Mouse (Mus musculus): ENCODE data around the gene Sdhaf1. TPM values are rescaled to one million over a fixed set of nuclear protein-coding genes. Genes with fewer than 3 reads are reported as not detected.
A peak's percentile ranks its signal among the peaks of the same experiment; 100 is the strongest.

Gene Sdhaf1
- polyA plus RNA-seq, 1 experiment from 2014 or later: 20.6 TPM

- no peak overlapping the region for H3K9ac ChIP-seq (ENCODE audit: low read depth, low read length)
- no peaks in the 10 kb centered on the region for H3K9me3 ChIP-seq (ENCODE audit: control insufficient read depth, low read length)
- no peaks in the 10 kb centered on the region for H3K4me1 ChIP-seq (ENCODE audit: control insufficient read depth, insufficient read depth, low read length)
- H3K36me3 ChIP-seq (ENCODE audit: control insufficient read depth, insufficient read depth, low read length): no peaks in the 10 kb centered on the region
- H3K27ac ChIP-seq (ENCODE audit: low read depth, low read length): no peak overlapping the region
- ATAC-seq (ENCODE audit: low FRiP score, low TSS enrichment): no peak
- no peak overlapping the region for H3K4me3 ChIP-seq (ENCODE audit: low read length)
- 69% methylated on average over 18 of the region's 18 CpGs for WGBS
- H3K4me2 ChIP-seq (replicated peaks; ENCODE audit: low read depth, low read length): no peak overlapping the region
- H3K27me3 ChIP-seq (ENCODE audit: control insufficient read depth, insufficient read depth, low read length): peaks cover 13% of the 10 kb centered on the region; the same call in 1 of the 2 replicates
Measured at GRCm38 (mm10) chr7:30332622-30333259, 9.0 kb upstream of the Sdhaf1 start.

GRCm38 (mm10) chr7:30331887-30332286, 8.2 kb upstream of the Sdhaf1 start:
- H3K4me2 ChIP-seq (replicated peaks; ENCODE audit: low read depth, low read length): 0 out of 2 replicates have a peak overlapping the region, but pooled peaks have one; percentile 25
- peak; percentile 81 for ATAC-seq (ENCODE audit: low FRiP score, low TSS enrichment)

GRCm38 (mm10) chr7:30328379-30328778, 4.7 kb upstream of the Sdhaf1 start:
- peaks cover 6% of the 10 kb centered on the region; the same call in 1 of the 2 replicates for H3K4me1 ChIP-seq (ENCODE audit: control insufficient read depth, insufficient read depth, low read length)
- 35% methylated on average over 10 of the region's 10 CpGs for WGBS

More at GRCm38 (mm10) chr7:30331887-30332286, 8.2 kb upstream of the Sdhaf1 start:
- 10% methylated on average over 13 of the region's 13 CpGs for WGBS
- no peak overlapping the region for H3K9ac ChIP-seq (ENCODE audit: low read depth, low read length)
- H3K27ac ChIP-seq (ENCODE audit: low read depth, low read length): no peak overlapping the region
- H3K4me3 ChIP-seq (ENCODE audit: low read length): no peak overlapping the region
- H3K36me3 ChIP-seq (ENCODE audit: control insufficient read depth, insufficient read depth, low read length): no peaks in the 10 kb centered on the region
- H3K4me1 ChIP-seq (ENCODE audit: control insufficient read depth, insufficient read depth, low read length): peaks cover 6% of the 10 kb centered on the region; the same call in 1 of the 2 replicates
- no peaks in the 10 kb centered on the region for H3K9me3 ChIP-seq (ENCODE audit: control insufficient read depth, low read length)
- peaks cover 13% of the 10 kb centered on the region; the same call in 1 of the 2 replicates for H3K27me3 ChIP-seq (ENCODE audit: control insufficient read depth, insufficient read depth, low read length)

GRCm38 (mm10) chr7:30327140-30327539, 3.4 kb upstream of the Sdhaf1 start:
- 0 out of 2 replicates have a peak overlapping the region, but pooled peaks have one; percentile 17 for H3K27ac ChIP-seq (ENCODE audit: low read depth, low read length)
- H3K27me3 ChIP-seq (ENCODE audit: control insufficient read depth, insufficient read depth, low read length): no peaks in the 10 kb centered on the region
- peak; percentile 43 for ATAC-seq (ENCODE audit: low FRiP score, low TSS enrichment)
- peaks cover 3% of the 10 kb centered on the region; the same call in 1 of the 2 replicates for H3K9me3 ChIP-seq (ENCODE audit: control insufficient read depth, low read length)
- H3K4me1 ChIP-seq (ENCODE audit: control insufficient read depth, insufficient read depth, low read length): peaks cover 11% of the 10 kb centered on the region; the same call in 1 of the 2 replicates
- WGBS: 32% methylated on average over 15 of the region's 15 CpGs
- no peak overlapping the region for H3K4me3 ChIP-seq (ENCODE audit: low read length)
- no peaks in the 10 kb centered on the region for H3K36me3 ChIP-seq (ENCODE audit: control insufficient read depth, insufficient read depth, low read length)
- H3K9ac ChIP-seq (ENCODE audit: low read depth, low read length): no peak overlapping the region
- H3K4me2 ChIP-seq (replicated peaks; ENCODE audit: low read depth, low read length): no peak overlapping the region

More at GRCm38 (mm10) chr7:30328379-30328778, 4.7 kb upstream of the Sdhaf1 start:
- no peak overlapping the region for H3K4me2 ChIP-seq (replicated peaks; ENCODE audit: low read depth, low read length)
- no peak overlapping the region for H3K4me3 ChIP-seq (ENCODE audit: low read length)
- no peak overlapping the region for H3K27ac ChIP-seq (ENCODE audit: low read depth, low read length)
- no peak for ATAC-seq (ENCODE audit: low FRiP score, low TSS enrichment)
- H3K9me3 ChIP-seq (ENCODE audit: control insufficient read depth, low read length): peaks cover 3% of the 10 kb centered on the region; the same call in 1 of the 2 replicates
- H3K36me3 ChIP-seq (ENCODE audit: control insufficient read depth, insufficient read depth, low read length): no peaks in the 10 kb centered on the region
- no peaks in the 10 kb centered on the region for H3K27me3 ChIP-seq (ENCODE audit: control insufficient read depth, insufficient read depth, low read length)
- H3K9ac ChIP-seq (ENCODE audit: low read depth, low read length): no peak overlapping the region

GRCm38 (mm10) chr7:30326427-30326826, 2.7 kb upstream of the Sdhaf1 start:
- H3K36me3 ChIP-seq (ENCODE audit: control insufficient read depth, insufficient read depth, low read length): no peaks in the 10 kb centered on the region
- no peaks in the 10 kb centered on the region for H3K27me3 ChIP-seq (ENCODE audit: control insufficient read depth, insufficient read depth, low read length)
- peaks cover 3% of the 10 kb centered on the region; the same call in 1 of the 2 replicates for H3K9me3 ChIP-seq (ENCODE audit: control insufficient read depth, low read length)
- H3K4me3 ChIP-seq (ENCODE audit: low read length): no peak overlapping the region
- ATAC-seq (ENCODE audit: low FRiP score, low TSS enrichment): no peak
- peaks cover 12% of the 10 kb centered on the region for H3K4me1 ChIP-seq (ENCODE audit: control insufficient read depth, insufficient read depth, low read length)
- H3K9ac ChIP-seq (ENCODE audit: low read depth, low read length): no peak overlapping the region
- H3K27ac ChIP-seq (ENCODE audit: low read depth, low read length): no peak overlapping the region
- no peak overlapping the region for H3K4me2 ChIP-seq (replicated peaks; ENCODE audit: low read depth, low read length)

- no peak for ATAC-seq (ENCODE audit: low FRiP score, low TSS enrichment)
- 44% methylated on average over 2 of the region's 2 CpGs for WGBS
- H3K36me3 ChIP-seq (ENCODE audit: control insufficient read depth, insufficient read depth, low read length): no peaks in the 10 kb centered on the region
- H3K9me3 ChIP-seq (ENCODE audit: control insufficient read depth, low read length): peaks cover 3% of the 10 kb centered on the region; the same call in 1 of the 2 replicates
- no peaks in the 10 kb centered on the region for H3K27me3 ChIP-seq (ENCODE audit: control insufficient read depth, insufficient read depth, low read length)
- peaks cover 19% of the 10 kb centered on the region for H3K4me1 ChIP-seq (ENCODE audit: control insufficient read depth, insufficient read depth, low read length)
- no peak overlapping the region for H3K27ac ChIP-seq (ENCODE audit: low read depth, low read length)
- H3K4me2 ChIP-seq (replicated peaks; ENCODE audit: low read depth, low read length): no peak overlapping the region
- H3K9ac ChIP-seq (ENCODE audit: low read depth, low read length): no peak overlapping the region
- H3K4me3 ChIP-seq (ENCODE audit: low read length): no peak overlapping the region
Measured at GRCm38 (mm10) chr7:30325364-30325763, 1.7 kb upstream of the Sdhaf1 start.

GRCm38 (mm10) chr7:30324300-30324944, 727 bp upstream of the Sdhaf1 start:
- Histone ChIP-seq H3K36me3 (ENCODE audit: control insufficient read depth, insufficient read depth, low read length) (no peaks in the 10 kb centered on the region), H3K27me3 (ENCODE audit: control insufficient read depth, insufficient read depth, low read length) (no peaks in the 10 kb centered on the region), H3K4me3 (ENCODE audit: low read length) (no peak overlapping the region), H3K27ac (ENCODE audit: low read depth, low read length) (no peak overlapping the region), H3K9me3 (ENCODE audit: control insufficient read depth, low read length) (peaks cover 3% of the 10 kb centered on the region; the same call in 1 of the 2 replicates), H3K4me1 (ENCODE audit: control insufficient read depth, insufficient read depth, low read length) (peaks cover 19% of the 10 kb centered on the region), H3K9ac (ENCODE audit: low read depth, low read length) (no peak overlapping the region), H3K4me2 (replicated peaks; ENCODE audit: low read depth, low read length) (no peak overlapping the region)
- WGBS: 89% methylated on average over 5 of the region's 5 CpGs
- no peak for ATAC-seq (ENCODE audit: low FRiP score, low TSS enrichment)

- Histone ChIP-seq H3K4me1 (ENCODE audit: control insufficient read depth, insufficient read depth, low read length) (peaks cover 19% of the 10 kb centered on the region), H3K27ac (ENCODE audit: low read depth, low read length) (peak overlapping the region; percentile 81), H3K36me3 (ENCODE audit: control insufficient read depth, insufficient read depth, low read length) (no peaks in the 10 kb centered on the region), H3K9ac (ENCODE audit: low read depth, low read length) (peak overlapping the region; percentile 43; the same call in 1 of the 2 replicates), H3K4me2 (replicated peaks; ENCODE audit: low read depth, low read length) (peak overlapping the region; percentile 48), H3K9me3 (ENCODE audit: control insufficient read depth, low read length) (peaks cover 3% of the 10 kb centered on the region; the same call in 1 of the 2 replicates), H3K27me3 (ENCODE audit: control insufficient read depth, insufficient read depth, low read length) (no peaks in the 10 kb centered on the region), H3K4me3 (ENCODE audit: low read length) (peak overlapping the region; percentile 82)
- 40% methylated on average over 6 of the region's 6 CpGs for WGBS
- ATAC-seq (ENCODE audit: low FRiP score, low TSS enrichment): no peak
Measured at GRCm38 (mm10) chr7:30322865-30323264, 830 bp downstream of the Sdhaf1 start.

- ATAC-seq (ENCODE audit: low FRiP score, low TSS enrichment): peak; percentile 98
- Histone ChIP-seq H3K27ac (ENCODE audit: low read depth, low read length) (peak overlapping the region; percentile 84), H3K4me3 (ENCODE audit: low read length) (peak overlapping the region; percentile 82), H3K4me2 (replicated peaks; ENCODE audit: low read depth, low read length) (peak overlapping the region; percentile 79), H3K9me3 (ENCODE audit: control insufficient read depth, low read length) (peaks cover 3% of the 10 kb centered on the region; the same call in 1 of the 2 replicates), H3K9ac (ENCODE audit: low read depth, low read length) (peak overlapping the region; percentile 78), H3K36me3 (ENCODE audit: control insufficient read depth, insufficient read depth, low read length) (no peaks in the 10 kb centered on the region), H3K27me3 (ENCODE audit: control insufficient read depth, insufficient read depth, low read length) (no peaks in the 10 kb centered on the region), H3K4me1 (ENCODE audit: control insufficient read depth, insufficient read depth, low read length) (peaks cover 16% of the 10 kb centered on the region)
- WGBS: under 1% methylated on average over 20 of the region's 20 CpGs
Measured at GRCm38 (mm10) chr7:30322285-30322667, 1.4 kb downstream of the Sdhaf1 start.

All from kidney, embryonic 14.5 days (tissue).